25 mouse cellular contexts compared by ENCODE assay signal in genomic region chr1:118953031-118953430, GRCm38 (mm10).
"Had no signal": no experiment of that assay in that cellular context is flagged by ENCODE, and none has a peak within 500 bp of the region (broad histone marks: within the 10 kb centered on the region; RNA-seq: fewer than 3 reads in every experiment).

No protein-coding gene starts in this region.

- H3K27ac ChIP-seq: gastrocnemius, adult 2 months; heart, embryonic 10.5 days; hindbrain, embryonic 12.5 days; hindbrain, embryonic 14.5 days; layer of hippocampus, adult 2 months; left cerebral cortex, adult 2 months; limb, embryonic 10.5 days; liver, embryonic 13.5 days had no signal

- ATAC-seq: hindbrain, embryonic 16.5 days; inflammation-experienced regulatory T-cells, adult 6 months; intestine, embryonic 16.5 days had no signal

- H3K36me3 ChIP-seq: heart, embryonic 12.5 days; liver, embryonic 13.5 days had no signal

- H3K4me1 ChIP-seq: liver, embryonic 13.5 days had no signal

- H3K27me3 ChIP-seq: heart, embryonic 12.5 days; hindbrain, embryonic 12.5 days; limb, embryonic 12.5 days; liver, embryonic 13.5 days had no signal

- H3K4me2 ChIP-seq: heart, embryonic 12.5 days; hindbrain, embryonic 12.5 days; hindbrain, embryonic 14.5 days; limb, embryonic 12.5 days; liver, embryonic 11.5 days; liver, embryonic 13.5 days had no signal

- DNase-seq: gastrocnemius, adult 2 months; gastrocnemius, postnatal 10 days; gastrocnemius, postnatal 25 days; heart, adult 18-20 months; heart, postnatal 10 days; heart, postnatal 4 days; kidney, adult 18-20 months; kidney, adult 9 months; kidney, postnatal 10 days; kidney, postnatal 25 days; liver; liver, embryonic 13.5 days had no signal

- H3K9ac ChIP-seq: heart, embryonic 12.5 days; hindbrain, embryonic 12.5 days; hindbrain, embryonic 14.5 days; limb, embryonic 12.5 days; liver, embryonic 13.5 days had no signal

- H3K4me3 ChIP-seq: gastrocnemius, adult 2 months; heart, embryonic 10.5 days; heart, embryonic 12.5 days; hindbrain, embryonic 10.5 days; hindbrain, embryonic 12.5 days; layer of hippocampus, adult 2 months; left cerebral cortex, adult 2 months; limb, embryonic 10.5 days; limb, embryonic 12.5 days; liver, embryonic 13.5 days had no signal

- H3K9me3 ChIP-seq: heart, embryonic 10.5 days; hindbrain, embryonic 10.5 days; hindbrain, embryonic 12.5 days; limb, embryonic 10.5 days; liver, embryonic 13.5 days had no signal
